Mouse (Mus musculus) ovary, postnatal 14 days (tissue): ENCODE measurements around the gene Parp1.

Source experiments
- DNase-seq: peaks from one replicate; pipeline ENCODE4 v3.0.0; 2022; ENCODE audit warnings: low spot score

Gene Parp1

DNA sequence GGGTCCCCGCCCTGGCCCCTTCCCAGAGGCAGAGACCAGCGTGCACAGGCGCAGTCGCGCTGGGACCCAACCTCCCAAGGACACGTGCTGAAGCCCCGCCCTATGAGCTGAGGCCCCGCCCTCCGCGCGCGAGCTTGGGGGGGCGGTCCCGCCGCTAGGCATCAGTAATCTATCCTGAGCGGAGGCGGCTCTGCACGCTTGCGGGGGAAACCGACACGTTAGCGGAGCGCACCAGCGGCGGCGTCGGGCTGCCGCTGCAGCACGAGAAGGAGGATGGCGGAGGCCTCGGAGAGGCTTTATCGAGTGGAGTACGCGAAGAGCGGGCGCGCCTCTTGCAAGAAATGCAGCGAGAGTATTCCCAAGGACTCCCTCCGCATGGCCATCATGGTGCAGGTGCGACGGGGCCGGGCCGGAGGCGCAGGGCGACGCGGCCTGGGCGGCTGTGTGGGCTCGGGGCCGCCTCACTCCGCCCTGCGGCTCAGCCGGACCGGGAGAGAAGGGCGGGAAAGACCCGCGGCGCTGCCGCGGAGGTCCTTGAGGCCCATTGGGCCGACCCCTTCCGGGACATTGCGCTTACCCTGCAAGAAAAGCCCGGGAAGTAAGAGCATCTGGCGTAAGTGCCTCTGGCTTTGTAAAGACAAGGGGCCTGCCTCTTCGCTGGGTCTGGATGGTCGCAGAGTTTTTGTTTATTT lies at the start of gene Parp1:
Parp1 (plus strand) TSS at position 164 of the 692 bp plus-strand sequence.
- peak; percentile 96 for DNase-seq

DNA sequence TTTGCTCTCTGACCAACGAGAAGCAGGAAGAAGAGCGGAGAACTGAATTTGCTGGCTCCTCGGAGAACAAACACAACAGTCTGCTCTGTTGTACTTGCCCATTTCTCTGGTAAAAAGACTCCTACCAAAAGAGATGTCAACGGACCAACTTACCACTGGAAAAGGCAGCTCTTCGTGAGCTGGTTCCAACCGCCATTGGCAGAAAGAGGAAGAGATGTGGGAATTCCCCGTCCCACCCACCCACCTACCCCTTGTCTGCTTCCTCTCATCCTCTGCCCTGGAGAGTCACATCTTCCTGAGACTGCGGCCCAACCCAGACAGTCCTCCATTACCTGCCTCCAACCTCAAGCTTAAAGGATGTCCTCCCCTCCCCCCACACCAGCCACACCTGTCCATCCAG lies 49.2 kb upstream of the Parp1 start:
- DNase-seq, result no peak

DNA sequence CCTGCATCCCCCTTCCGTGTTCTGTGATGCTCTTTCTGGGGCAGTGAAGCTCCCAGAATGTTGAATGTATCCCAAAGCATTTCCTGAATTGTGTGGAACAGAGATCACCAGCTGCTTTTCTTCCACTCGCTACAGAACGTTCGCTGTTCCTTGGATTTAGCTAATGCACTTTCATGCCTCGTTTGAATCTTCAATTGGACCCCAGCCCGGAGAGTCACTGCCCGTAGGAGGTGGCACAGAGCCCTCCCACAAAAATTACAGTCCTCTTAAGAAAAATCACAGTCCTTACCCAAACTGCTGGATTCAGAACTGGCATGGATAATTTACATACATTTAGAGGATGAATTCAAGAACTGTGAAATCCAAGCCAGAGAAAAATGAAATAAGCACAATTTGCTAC lies 48.5 kb upstream of the Parp1 start:
- no peak for DNase-seq

DNA sequence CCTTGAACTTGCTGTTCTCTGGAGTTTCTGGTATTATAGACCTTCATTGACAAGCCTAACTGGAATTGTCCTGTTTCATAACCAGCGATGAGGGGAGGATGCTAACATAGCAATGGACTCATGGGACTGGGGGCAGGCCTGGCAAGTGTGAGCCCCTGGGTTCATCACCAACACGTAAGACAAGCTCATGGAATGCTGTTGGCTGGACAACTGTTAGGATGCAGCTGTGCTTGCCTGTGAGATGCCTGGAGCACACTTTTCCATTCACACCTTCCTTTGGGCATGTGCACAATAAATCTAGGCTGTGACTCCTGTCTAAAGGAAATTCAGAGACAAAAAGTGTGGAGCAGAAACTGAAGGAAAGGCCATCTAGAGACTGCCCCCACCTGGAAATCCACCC lies 45.4 kb upstream of the Parp1 start:
- no peak for DNase-seq

DNA sequence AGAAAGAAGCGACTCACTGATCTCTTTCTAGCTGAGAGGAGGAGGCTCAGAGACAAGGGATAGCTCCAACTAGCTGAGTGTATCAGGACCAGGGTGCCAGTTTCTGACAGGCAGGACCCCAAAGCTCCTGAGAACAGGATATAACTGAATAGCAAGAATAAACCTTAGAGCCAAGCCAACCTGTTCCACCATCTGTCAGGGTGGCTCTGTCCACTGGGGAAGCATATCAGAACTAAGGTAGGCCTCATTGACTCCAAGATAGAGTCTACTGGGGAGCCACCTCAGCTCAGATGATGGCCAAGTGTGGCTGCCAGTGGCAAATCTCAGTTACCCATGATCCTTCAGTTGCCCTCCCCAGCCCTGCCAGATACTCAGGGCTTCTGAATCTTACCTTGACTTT lies 43.4 kb upstream of the Parp1 start:
- no peak for DNase-seq

DNA sequence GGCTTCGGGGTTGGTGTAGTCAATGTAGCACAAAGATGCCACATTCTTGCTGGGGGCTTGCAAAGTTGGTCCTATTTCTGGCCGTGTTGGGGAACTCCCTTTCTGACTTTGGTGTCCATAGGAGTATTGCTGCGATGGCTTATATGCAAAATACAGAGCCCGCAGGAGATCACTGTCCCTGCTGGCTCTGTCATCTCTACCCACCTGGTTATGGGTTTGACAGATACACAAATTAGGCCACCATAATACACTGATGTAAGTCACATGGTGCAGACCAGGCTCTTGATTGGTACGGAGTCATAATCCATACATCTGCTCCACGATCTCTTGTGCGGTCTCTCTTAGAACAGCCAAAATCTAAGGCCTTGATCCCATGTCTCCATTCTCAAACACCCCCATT lies 38.9 kb upstream of the Parp1 start:
- DNase-seq, result no peak

DNA sequence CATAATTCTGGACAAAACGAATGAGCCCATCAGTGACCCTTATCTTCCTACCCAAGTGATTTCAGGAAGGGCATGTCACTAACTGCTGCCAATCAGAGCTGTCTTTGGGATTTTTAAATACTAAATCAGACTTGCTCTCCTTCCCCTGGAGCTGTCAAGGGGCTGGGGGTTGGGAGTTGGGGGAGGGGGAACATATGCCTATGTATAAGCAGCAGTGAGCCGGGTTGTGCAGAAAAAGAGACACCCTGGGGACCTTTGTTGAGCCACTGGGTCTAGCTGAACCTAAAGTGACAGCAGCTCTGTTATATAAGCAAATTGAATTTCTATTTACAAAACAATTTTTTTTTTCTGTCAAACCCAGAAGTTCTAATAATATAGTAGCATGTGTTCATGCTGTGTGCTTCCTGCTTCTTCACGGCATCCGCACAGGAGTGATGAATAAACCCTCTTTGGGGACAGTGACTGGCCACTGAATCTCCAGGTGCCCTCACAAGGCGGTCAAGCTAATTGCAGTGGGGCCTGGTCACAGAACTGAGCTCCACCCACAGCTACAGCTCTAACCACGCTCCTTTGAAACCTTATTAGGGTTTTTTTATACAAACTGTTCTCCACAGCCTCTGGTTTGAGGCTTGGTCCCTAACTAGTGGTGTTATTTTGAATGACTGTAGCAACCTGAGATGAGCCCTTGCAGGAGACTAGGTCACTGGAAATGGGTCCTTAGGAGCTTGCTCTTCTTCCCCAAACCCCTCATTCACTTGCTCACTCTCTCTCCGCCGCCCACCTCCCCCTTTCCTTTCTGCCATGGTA lies 38.1 kb upstream of the Parp1 start:
- DNase-seq, result no peak

DNA sequence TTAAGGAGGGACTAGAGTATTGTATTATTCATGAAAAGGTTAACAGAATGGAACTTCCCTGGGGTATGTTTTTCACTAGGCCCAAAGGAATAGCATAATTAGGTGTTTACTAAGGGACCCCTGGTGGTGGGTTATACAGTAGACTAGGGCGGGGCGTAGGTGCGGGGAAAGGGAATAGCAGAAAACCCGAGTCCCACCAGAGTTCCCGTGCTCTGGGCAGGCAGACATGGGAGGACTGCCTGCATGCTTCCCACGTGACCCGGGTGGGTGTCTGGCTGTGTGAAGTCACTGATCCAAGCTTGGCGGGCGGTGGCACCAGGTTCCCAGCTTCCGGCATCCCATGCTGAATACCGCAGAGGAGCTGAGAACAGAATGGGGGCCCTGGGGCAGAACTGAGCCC lies 36.1 kb upstream of the Parp1 start:
- no peak for DNase-seq

DNA sequence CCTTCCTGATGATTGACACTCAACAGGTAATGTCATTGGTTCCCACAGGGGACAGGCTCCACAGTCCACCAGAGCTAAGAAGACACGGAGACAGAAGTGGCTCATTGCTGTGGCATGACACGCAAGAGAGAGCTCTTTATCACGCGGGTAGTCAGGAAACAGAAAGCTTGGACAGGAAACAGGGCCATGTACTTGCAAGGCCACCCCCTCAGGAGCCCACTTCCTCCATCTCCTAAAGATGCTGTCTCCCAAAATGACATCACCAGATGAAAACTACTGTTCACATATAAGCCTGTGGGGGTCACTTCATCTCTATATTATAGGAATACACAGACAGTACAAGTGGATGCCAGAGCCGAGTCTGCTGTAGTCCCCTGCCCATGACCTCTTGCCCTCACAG lies 32.0 kb upstream of the Parp1 start:
- DNase-seq, result no peak

DNA sequence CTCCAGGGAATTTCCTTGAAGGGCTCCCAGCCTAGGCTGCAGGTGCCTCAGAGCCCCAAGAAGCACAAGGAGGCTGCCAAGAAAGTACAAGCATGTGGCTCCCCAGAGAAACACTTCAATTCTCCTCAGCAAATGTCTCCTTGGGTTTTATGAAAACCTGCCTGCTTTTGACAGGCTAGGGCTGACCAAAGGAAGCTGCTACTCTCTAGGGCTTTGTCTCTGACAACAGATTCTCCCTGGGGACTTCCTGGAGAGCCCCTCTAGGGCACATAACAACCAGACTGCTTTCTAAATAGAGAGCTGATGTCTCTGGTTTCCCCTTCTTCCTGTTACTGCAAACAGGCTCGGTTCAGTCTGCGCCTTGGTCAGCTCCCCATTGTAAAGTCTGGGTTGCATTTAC lies 27.5 kb upstream of the Parp1 start:
- DNase-seq, result no peak

DNA sequence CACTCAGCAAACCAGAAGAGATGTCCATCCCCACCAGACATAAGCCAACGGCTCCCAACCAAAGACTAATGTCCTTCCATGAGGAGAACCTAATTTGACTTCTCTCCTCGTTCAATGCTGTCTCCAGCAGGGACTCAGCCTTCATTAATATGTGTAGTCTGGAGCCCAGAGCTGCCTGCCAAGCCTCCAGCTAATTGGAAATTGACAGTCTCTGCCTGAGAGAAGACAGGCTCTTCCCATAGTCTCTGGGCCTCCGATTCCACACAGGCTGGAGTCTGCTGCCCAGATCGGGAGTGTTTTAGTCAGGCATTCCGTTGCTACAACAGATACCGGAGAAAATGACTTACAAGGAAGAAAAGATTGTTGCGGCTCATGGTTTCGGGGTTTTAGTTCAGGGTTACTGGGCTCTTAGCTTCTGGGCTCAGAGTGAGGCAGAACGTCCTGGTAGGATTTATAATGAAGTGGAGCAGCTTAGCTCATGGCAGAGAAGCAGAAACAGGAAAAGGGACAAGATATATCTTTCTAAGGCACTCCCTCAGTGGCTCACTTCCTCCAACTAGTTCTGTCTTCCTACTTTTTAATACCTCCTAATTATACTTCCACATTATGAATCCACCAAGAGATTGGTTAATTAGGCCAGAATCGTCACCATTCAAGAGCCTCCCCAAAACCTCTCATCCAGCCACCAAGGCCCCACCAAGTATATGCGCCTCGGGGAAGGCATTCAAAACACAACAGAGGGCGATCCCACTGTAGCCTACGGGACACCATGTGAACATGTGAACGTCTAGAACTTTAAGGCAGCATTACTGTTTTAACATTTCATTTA lies 26.6 kb upstream of the Parp1 start:
- no peak for DNase-seq

DNA sequence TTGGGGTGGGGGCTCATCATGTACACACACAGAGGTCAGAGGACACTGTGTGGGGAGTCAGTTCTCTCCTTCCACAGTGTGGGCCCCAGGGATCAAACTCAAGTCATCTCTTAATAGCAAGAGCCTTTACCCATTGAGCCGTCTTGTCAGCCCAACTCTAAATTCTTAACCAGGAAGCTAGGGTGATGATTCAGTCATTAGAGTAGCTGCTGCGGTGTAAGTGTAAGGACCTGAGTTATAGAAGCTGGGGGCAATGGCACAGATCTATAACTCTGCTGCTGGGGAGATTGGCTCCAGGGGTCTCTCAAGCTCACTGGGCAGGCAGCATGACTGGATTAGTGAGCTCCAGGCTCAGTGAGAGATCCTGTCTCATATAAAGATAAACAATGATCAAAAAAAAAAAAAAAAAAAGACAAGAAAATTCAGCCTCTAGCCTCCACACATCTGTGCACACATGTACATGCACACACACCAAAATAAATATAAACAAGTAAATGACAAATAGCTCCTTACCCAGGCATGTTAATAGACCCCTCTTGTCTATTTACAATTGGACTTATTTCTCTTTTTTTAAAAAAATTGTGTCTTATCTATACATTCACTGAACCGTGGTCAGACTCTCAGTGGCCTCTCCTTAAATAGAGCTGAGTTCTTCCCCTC lies 25.9 kb upstream of the Parp1 start:
- no peak for DNase-seq

DNA sequence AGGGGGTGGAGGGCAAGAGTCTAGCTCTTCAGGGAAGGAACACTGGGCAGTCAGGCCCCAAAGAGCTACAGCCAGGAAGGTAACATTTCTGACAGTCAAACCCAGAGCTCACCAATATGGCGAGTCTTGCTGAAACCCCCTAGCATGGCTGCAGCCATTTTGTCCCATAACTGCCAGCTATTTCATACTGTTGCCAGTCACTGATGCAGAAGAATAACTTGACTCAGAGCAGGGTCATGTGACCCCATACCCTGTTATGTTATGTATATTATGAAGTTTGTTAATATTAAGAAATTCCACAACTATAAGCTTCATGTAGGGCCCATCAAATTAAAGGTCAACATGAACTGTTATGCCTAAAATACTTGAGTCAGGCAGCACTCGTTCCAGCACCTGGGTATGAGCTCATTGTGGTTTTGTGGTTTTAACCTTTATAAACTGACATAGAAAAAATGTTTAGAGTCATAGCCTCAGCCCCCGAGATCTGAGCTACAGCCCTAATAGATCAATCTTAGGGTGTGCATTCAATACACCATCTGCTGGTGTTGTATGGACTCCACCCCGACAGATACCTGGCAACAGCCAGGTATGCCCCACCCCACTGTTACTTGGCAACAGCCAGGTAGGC lies 22.7 kb upstream of the Parp1 start:
- no peak for DNase-seq

DNA sequence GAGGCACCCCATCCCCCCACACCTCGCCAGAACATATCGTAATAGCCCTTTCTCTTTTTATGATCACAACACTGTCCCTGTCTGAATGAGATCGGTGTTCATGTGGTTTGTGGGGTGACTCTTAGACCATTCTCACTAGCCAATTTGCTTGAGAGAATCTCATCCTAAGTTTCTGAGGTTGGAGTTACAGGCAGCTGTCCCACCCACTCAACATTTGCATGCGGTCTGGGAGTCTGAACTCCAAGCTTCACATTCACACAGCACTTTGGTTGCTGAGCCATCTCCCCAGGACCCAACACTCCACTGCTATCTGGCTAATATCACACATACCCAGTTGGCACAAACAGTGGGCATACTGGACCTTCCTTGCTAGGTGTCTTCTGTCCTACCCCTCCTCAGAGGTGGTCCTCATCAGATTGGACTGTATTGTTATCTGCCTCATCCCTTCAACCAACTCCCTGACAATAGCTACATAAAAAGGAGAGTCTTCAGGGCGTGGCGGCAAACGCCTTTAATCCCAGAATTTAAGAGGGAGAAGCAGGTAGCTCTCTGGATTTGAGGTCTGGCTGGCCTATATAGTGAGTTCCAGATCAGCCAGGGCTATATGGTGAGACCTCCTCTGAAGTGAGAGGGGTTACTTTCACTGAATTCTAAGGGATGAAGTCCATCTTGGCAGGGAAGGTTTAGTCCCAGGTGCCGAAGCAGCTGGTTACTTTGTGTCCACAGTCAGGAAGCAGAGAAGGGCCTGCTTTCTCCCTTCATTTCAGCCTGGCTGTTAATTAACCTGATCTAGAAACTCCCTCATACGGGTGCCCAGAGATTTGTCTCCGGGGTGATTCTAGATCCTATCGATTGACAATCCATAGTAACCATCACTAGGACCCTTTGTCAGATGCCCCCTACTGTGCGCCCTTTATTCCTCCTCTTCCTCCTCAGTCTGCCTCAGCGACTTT lies 21.6 kb upstream of the Parp1 start:
- DNase-seq, result no peak

DNA sequence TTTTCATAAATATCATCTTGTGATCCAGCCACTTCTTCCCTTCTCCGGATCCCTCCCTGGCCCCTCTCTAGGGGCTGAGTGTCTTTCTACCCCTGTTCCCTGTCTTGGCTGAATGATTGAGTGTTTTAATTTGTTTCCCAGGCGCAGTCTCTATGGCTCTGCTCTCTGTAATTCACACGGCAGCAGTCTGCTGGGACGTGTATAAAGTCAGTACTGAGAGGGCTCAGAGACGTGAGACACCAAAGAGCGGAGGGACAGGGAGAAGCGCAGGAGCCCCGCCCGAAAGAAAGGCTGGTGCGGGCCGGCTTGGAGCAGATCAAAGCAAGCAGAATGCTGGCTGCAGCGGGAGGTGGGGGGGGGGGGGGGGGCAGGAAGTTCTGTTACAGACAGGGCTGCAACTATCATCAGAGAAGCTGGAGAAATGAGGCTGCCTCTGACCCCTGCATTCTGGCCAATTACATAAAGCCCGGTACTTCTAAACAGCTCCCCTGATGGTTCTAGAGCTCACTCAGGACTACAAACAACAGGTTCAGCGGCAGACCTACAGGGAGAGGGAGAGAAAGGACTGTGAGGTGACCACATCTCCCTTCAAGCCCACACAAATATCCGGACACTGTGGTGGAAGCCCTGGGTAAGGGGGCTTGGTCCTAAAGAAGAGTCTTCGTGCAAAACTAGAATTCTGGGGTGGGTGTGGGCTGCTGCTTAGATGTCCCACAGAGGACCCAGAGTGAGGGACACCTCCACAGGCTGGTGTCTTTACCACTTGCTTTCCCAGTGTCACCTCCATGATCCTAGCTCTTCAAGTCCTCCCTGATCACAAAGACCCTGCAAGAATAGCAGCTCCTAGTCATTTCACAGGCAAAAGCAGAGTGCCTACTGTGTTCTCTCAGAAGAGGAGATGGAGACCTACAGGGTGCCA lies 20.7 kb upstream of the Parp1 start:
- DNase-seq, result no peak

DNA sequence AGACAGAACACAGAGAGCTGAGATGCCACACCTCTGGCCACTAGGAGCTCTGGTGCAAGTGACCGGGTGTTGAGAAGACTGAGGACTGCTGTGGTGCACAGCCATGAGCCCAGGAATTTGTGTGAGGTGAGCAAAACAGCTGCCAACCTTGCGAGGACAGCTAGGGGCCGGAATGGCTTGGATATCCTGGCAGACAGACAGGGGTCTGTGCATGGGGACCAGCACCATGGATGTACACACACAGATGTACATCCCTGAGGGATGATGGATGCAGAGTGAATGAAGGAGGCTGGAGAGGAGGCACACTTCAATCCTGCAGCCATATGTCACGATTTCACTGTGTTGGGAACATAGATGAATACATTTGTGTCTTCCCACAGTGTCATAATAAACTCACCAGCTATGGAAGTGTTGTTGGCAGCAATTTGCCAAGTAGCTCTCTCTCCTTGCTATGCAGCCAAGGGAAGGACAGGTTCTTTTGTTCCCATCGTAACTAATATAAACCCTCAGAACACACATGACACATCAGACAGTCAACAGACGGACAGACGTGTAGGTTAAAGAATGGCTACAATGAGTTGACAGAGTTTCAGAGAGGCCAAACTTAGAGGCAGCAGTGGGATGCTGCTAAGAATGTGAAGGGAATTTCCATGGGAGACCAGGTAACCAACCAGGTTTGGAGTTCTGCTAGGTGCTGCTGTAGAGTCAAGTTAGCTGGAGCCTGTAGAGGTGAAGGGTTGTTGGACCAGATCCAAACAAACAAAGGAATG lies 19.0 kb upstream of the Parp1 start:
- no peak for DNase-seq

DNA sequence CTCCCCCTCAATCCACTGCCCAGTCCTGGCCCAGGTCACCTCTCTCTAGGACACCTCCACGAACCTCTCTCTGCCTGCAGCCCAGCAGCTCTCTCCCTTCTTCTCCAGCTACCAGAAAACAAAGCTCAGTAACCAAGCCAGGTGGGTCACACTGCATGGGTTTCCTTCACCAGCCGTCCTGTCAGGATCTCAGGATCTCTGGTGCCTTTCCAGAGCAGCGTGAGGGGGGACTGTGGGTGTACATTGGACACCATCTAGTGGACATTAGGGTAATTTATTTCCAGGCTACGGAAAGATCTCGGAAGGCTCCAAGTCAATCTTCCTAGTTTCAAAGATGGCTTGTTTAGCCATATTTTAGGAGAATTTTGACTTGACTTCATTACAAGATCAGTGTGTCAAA lies 18.0 kb upstream of the Parp1 start:
- no peak for DNase-seq

DNA sequence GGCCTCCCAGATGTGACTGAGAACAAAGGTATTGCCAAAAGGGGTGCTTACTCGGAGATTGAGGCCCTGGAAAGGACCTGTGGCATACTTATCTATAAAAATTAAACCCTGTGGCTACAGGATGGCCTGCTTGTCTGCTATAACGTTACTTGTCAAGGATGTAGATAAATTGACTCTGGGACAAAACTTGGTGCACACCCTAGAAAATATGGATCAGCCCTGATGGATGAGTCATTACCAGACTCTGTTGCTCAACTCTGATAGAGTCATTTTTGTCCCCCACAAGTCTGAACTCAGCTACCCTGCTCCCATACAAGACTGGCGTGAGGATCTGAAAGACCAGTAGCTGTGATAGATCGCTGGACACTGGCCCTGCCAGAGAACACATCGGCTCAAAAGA lies 11.8 kb upstream of the Parp1 start:
- no peak for DNase-seq

DNA sequence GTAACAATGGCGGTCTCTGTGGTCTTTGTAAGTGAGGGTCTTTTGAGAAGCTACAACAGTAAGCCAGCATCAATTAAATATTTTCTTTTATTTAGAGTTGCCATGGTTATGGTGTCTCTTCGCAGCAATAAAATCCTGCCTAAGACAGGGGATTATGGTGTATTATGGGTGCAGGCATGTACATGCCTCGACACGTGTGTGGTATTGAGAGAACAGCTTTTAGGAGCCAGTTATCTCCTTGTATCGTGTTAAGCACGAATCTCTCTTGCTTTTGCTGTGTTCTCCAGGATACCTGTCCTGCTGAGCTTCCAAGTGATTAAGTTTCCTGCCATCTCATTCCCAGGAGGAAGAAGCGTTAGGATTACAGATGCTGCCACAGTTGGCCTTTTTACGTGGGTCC lies 9.3 kb upstream of the Parp1 start:
- no peak for DNase-seq
